Mouse (Mus musculus) megakaryocyte, embryonic 14.5 days (primary cell): Measurements from ENCODE around the gene Hebp2.

Source experiments
- FLI1 ChIP-seq: IDR thresholded peaks from 2 replicates; pipeline ENCODE4 v1.6.1; 2012; ENCODE audit warnings: low read length, inconsistent platforms, mixed read lengths
- GATA1 ChIP-seq: IDR thresholded peaks from 3 replicates; pipeline ENCODE4 v1.6.1; 2012; ENCODE audit warnings: mixed read lengths, low read length, inconsistent platforms, borderline replicate concordance

DNA sequence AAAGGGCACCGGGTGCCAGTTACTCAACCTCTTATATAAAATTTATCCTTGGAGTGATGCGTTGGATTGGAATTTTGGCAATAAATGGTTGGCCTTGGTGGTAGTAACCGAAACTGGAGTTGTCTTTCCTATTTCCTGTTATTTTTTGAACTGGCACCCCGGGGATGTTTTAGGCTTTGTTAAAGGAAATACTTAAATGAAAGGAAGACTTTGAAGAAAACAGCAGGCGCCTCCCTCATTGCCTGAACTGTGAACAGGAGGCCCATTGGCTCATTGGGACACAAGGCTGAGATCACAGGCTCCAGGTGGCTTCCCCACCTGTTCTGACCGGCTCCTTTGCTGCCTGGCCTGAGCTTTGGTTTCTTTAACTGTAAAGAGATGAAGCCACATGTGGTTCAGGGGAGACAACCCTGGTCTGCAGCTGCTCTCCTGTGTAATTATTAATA is 39.4 kb downstream of the Hebp2 start:
- TF ChIP-seq FLI1, result no peak
- no peak for TF ChIP-seq GATA1
